27 mouse cellular contexts compared by ENCODE assay signal in the genomic region with DNA sequence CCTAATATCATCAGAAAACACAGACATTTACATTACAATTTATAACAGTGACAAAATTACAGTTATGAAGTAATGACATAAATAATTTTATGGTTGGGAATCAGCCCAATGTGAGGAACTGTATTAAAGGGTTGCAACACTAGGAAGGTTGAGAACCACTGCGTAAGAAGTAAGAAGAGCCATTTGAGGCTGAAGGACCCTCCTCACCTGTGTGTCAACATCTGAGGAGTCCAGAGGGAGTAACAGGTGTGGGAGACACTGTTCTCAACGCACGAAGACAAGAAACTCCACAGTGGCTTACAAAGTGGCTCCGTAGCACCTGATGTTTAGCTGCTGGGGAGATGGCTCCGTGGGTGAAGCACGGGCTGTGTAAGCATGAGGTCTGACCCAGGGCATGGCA.
DNase-seq lines count a peak whose midpoint lies in the region; ATAC-seq lines count a peak whose summit lies in the region.
"Had no signal": no experiment of that assay in that cellular context is flagged by ENCODE, and none has a peak within 500 bp of the region (broad histone marks: within the 10 kb centered on the region; RNA-seq: fewer than 3 reads in every experiment).

No protein-coding gene starts in this region.

- no peak for DNase-seq in limb, embryonic 10.5 days (ENCODE audit: low spot score)
- no peak for DNase-seq in lung, postnatal 10 days
- DNase-seq in lung, postnatal 36 days = peak; percentile 33
- no peak for DNase-seq in lung, postnatal 14 days
- DNase-seq in embryo, embryonic 9.5 days (ENCODE audit: extremely low spot score) = no peak
- DNase-seq: adrenal gland, postnatal 10 days; adrenal gland, postnatal 36 days; B cell, adult 2 months; cerebellum, adult 18-20 months; cerebellum, adult 9-10 months; cerebellum, postnatal 14 days; gastrocnemius, postnatal 25 days; heart, adult 18-20 months; heart, postnatal 10 days; heart, postnatal 36 days had no signal

- H3K9me3 ChIP-seq in limb, embryonic 13.5 days = no peaks in the 10 kb centered on the region
- no peaks in the 10 kb centered on the region for H3K9me3 ChIP-seq in limb, embryonic 10.5 days (replicated peaks)
- no peaks in the 10 kb centered on the region for H3K9me3 ChIP-seq in lung, embryonic 15.5 days
- H3K9me3 ChIP-seq: embryonic facial prominence, embryonic 13.5 days; forebrain, embryonic 12.5 days; forebrain, embryonic 15.5 days; G1E; heart, embryonic 12.5 days; heart, embryonic 15.5 days had no signal

- no peaks in the 10 kb centered on the region for H3K36me3 ChIP-seq in limb, embryonic 13.5 days
- no peaks in the 10 kb centered on the region for H3K36me3 ChIP-seq in limb, embryonic 10.5 days
- H3K36me3 ChIP-seq in lung, embryonic 15.5 days = no peaks in the 10 kb centered on the region
- H3K36me3 ChIP-seq: embryonic facial prominence, embryonic 13.5 days; forebrain, embryonic 12.5 days; forebrain, embryonic 15.5 days; G1E; heart, embryonic 12.5 days; heart, embryonic 15.5 days had no signal

- WGBS in limb, embryonic 13.5 days = 75% methylated on average over 6 of the region's 6 CpGs
- WGBS in limb, embryonic 10.5 days = 92% methylated on average over 6 of the region's 6 CpGs
- WGBS in lung, embryonic 15.5 days = 65% methylated on average over 6 of the region's 6 CpGs

- no peak for ATAC-seq in limb, embryonic 13.5 days (ENCODE audit: low FRiP score, low read depth)
- peak; percentile 40; the same call in 1 of the 2 replicates for ATAC-seq in lung, embryonic 15.5 days (ENCODE audit: borderline replicate concordance, extremely low read depth, low FRiP score, low TSS enrichment)
- ATAC-seq: forebrain, embryonic 15.5 days; Patski had no signal

- no peak overlapping the region for H3K9ac ChIP-seq in limb, embryonic 13.5 days
- H3K9ac ChIP-seq in lung, embryonic 15.5 days = no peak overlapping the region
- H3K9ac ChIP-seq: embryonic facial prominence, embryonic 13.5 days; forebrain, embryonic 12.5 days; forebrain, embryonic 15.5 days; heart, embryonic 12.5 days; heart, embryonic 15.5 days; hindbrain, embryonic 14.5 days had no signal

- peaks cover 41% of the 10 kb centered on the region for H3K4me1 ChIP-seq in limb, embryonic 13.5 days
- H3K4me1 ChIP-seq in limb, embryonic 10.5 days = peaks cover 25% of the 10 kb centered on the region
- peaks cover 51% of the 10 kb centered on the region for H3K4me1 ChIP-seq in lung, embryonic 15.5 days
- H3K4me1 ChIP-seq: forebrain, embryonic 15.5 days had no signal

- H3K4me3 ChIP-seq in limb, embryonic 13.5 days = no peak overlapping the region
- no peak overlapping the region for H3K4me3 ChIP-seq in limb, embryonic 10.5 days
- H3K4me3 ChIP-seq in lung, embryonic 15.5 days = no peak overlapping the region
- H3K4me3 ChIP-seq: embryonic facial prominence, embryonic 13.5 days; erythroblast, embryonic 14.5 days; forebrain, embryonic 12.5 days; forebrain, embryonic 15.5 days; heart, embryonic 12.5 days; heart, embryonic 15.5 days had no signal

- H3K4me2 ChIP-seq in limb, embryonic 13.5 days (replicated peaks) = no peak overlapping the region
- H3K4me2 ChIP-seq in lung, embryonic 15.5 days = no peak overlapping the region
- H3K4me2 ChIP-seq: embryonic facial prominence, embryonic 13.5 days; forebrain, embryonic 12.5 days; forebrain, embryonic 15.5 days; heart, embryonic 12.5 days; heart, embryonic 15.5 days; hindbrain, embryonic 14.5 days had no signal

- no peaks in the 10 kb centered on the region for H3K27me3 ChIP-seq in limb, embryonic 13.5 days
- H3K27me3 ChIP-seq in limb, embryonic 10.5 days (ENCODE audit: low read depth, poor library complexity, severe bottlenecking) = peaks cover 15% of the 10 kb centered on the region
- no peaks in the 10 kb centered on the region for H3K27me3 ChIP-seq in lung, embryonic 15.5 days
- H3K27me3 ChIP-seq: CH12.LX; embryonic facial prominence, embryonic 13.5 days; forebrain, embryonic 15.5 days; heart, embryonic 12.5 days; heart, embryonic 15.5 days; Patski had no signal

- peak overlapping the region; percentile 15; the same call in 1 of the 2 replicates for H3K27ac ChIP-seq in limb, embryonic 13.5 days
- H3K27ac ChIP-seq in limb, embryonic 10.5 days = no peak overlapping the region
- peak overlapping the region; percentile 87 for H3K27ac ChIP-seq in lung, embryonic 15.5 days
- H3K27ac ChIP-seq: embryonic facial prominence, embryonic 13.5 days; forebrain, embryonic 12.5 days; forebrain, embryonic 15.5 days; heart, embryonic 15.5 days; hindbrain, embryonic 14.5 days had no signal
